Mouse (Mus musculus) embryonic facial prominence, embryonic 11.5 days (tissue): ENCODE data around the gene Dennd2a. TPM values are rescaled to one million over a fixed set of nuclear protein-coding genes. Genes with fewer than 3 reads are reported as not detected.

Experiments
- ATAC-seq: fragments of 200-750 bp; cut with Nextera tagmentation; replicated peaks from 2 replicates; pipeline ENCODE4 v1.8.0; 2017; ENCODE audit warnings: low read depth; ENCODE audit not compliant: insufficient number of reproducible peaks, low FRiP score, low TSS enrichment
- DNase-seq: peaks from one replicate; pipeline ENCODE4 v3.0.0-alpha.2; 2015; ENCODE audit warnings: low spot score
- H3K27ac ChIP-seq: fragments of 300-500 bp; sonication (generic); replicated peaks from 2 replicates; pipeline ENCODE4 v1.5.1; 2014; ENCODE audit warnings: mild to moderate bottlenecking, low read depth, low read length, control low read depth
- H3K27me3 ChIP-seq: fragments of 300-500 bp; sonication (generic); 2 replicates; pipeline ENCODE4 v1.6.1; 2014; ENCODE audit warnings: mild to moderate bottlenecking, low read length, moderate library complexity, mixed read lengths; ENCODE audit not compliant: control insufficient read depth, insufficient read depth
- H3K36me3 ChIP-seq: fragments of 300-500 bp; sonication (generic); replicated peaks from 2 replicates; pipeline ENCODE4 v1.6.1; 2014; ENCODE audit warnings: low read depth, mild to moderate bottlenecking, low read length, moderate library complexity, mixed read lengths; ENCODE audit not compliant: control insufficient read depth, insufficient read depth
- H3K4me1 ChIP-seq: fragments of 300-500 bp; sonication (generic); 2 replicates; pipeline ENCODE4 v1.6.1; 2014; ENCODE audit warnings: low read length, mixed read lengths; ENCODE audit not compliant: control insufficient read depth, insufficient read depth
- H3K4me2 ChIP-seq: fragments of 300-500 bp; sonication (generic); 2 replicates; pipeline ENCODE4 v1.6.1; 2014; ENCODE audit warnings: low read depth, mild to moderate bottlenecking, control low read depth, low read length, moderate library complexity
- H3K4me3 ChIP-seq: fragments of 300-500 bp; sonication (generic); 2 replicates; pipeline ENCODE4 v1.5.1; 2014; ENCODE audit warnings: low read depth, low read length, control low read depth
- H3K9ac ChIP-seq: fragments of 300-500 bp; sonication (generic); replicated peaks from 2 replicates; pipeline ENCODE4 v1.6.1; 2014; ENCODE audit warnings: mild to moderate bottlenecking, control low read depth, low read length
- H3K9me3 ChIP-seq: fragments of 300-500 bp; sonication (generic); replicated peaks from 2 replicates; pipeline ENCODE4 v1.6.1; 2016; ENCODE audit warnings: mild to moderate bottlenecking, low read length, inconsistent platforms, mixed read lengths; ENCODE audit not compliant: control insufficient read depth
- WGBS: fragments of 180-500 bp; shearing (Covaris S2); extraction: QIAGEN DNeasy Blood & Tissue Kit; methylation state at CpG from one replicate; pipeline ENCODE4 v1.1.7; 2014; 5-methylcytosine and 5-hydroxymethylcytosine counted together
- polyA plus RNA-seq: library from polyadenylated mRNA; unstranded; fragments of >200 nt; fragmentation: Nextera tagmentation; extraction: Ambion mirVana; gene quantifications from 2 replicates; pipeline ENCODE4 v1.2.1, GENCODE M21; 2014

Gene Dennd2a
- polyA plus RNA-seq, 1 experiment from 2014 or later: 27.4 TPM

DNA sequence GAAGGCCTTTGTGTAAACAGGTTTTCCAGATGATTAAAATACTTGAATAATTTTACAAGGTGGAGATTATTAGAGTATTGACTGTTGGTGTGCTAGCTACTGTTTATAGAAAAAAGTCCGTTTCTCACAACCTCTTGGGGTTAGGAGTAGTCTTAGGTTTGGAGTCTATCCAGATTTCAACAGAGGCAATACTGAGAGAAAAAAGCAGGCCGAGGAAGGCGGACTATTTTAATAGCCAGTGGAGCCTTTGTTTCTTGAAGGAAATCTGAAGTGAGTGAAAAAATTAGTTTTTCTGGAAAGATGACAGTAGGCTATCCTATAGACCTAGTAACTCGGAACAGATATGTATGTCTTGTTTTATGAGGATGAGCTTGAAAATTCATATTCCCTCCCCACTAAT lies 33.8 kb upstream of the Dennd2a start:
- DNase-seq (no peak), ATAC-seq (no peak)
- Histone ChIP-seq H3K4me1 (no peaks in the 10 kb centered on the region), H3K9me3 (no peaks in the 10 kb centered on the region), H3K4me3 (no peak overlapping the region), H3K9ac (no peak overlapping the region), H3K27ac (no peak overlapping the region), H3K36me3 (no peaks in the 10 kb centered on the region; the same call in 1 of the 2 replicates), H3K4me2 (no peak overlapping the region), H3K27me3 (no peaks in the 10 kb centered on the region)
- 94% methylated on average over 4 of the region's 4 CpGs for WGBS

DNA sequence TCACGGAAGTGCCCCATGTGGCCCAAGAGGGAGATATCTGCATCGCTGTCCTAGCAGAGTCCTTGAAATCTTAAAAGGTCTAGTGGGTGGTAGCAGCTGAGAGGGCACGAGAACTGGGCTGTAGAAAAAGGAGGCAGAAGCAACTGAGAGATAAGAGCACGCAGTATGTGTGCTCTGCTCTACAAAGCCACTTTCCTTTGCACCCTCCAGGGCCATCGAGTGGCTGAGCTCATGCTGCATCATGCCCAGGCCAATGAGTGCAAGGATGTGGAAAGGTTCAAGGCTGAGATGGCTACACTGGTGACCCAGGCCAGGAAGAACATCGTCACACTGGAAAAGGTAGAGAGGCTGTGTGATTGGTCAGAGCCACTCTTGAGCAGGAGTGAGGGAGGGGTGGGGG lies 27.9 kb upstream of the Dennd2a start, which contains the start of gene Gm42420:
Gm42420 (plus strand) TSS at position 237 of the 400 bp plus-strand sequence.
- H3K27ac ChIP-seq: no peak within 1 kb of the TSS
- DNase-seq (no peak), ATAC-seq (no peak)
- no peak within 1 kb of the TSS for H3K9ac ChIP-seq
- no peak within 1 kb of the TSS for H3K4me2 ChIP-seq
- H3K27me3 ChIP-seq: no peaks in the 10 kb centered on the region
- no peaks in the 10 kb centered on the region; the same call in 1 of the 2 replicates for H3K36me3 ChIP-seq
- 88% methylated on average over 6 of the region's 6 CpGs for WGBS
- H3K4me3 ChIP-seq: no peak within 1 kb of the TSS
- H3K9me3 ChIP-seq: no peaks in the 10 kb centered on the region
- no peaks in the 10 kb centered on the region for H3K4me1 ChIP-seq

DNA sequence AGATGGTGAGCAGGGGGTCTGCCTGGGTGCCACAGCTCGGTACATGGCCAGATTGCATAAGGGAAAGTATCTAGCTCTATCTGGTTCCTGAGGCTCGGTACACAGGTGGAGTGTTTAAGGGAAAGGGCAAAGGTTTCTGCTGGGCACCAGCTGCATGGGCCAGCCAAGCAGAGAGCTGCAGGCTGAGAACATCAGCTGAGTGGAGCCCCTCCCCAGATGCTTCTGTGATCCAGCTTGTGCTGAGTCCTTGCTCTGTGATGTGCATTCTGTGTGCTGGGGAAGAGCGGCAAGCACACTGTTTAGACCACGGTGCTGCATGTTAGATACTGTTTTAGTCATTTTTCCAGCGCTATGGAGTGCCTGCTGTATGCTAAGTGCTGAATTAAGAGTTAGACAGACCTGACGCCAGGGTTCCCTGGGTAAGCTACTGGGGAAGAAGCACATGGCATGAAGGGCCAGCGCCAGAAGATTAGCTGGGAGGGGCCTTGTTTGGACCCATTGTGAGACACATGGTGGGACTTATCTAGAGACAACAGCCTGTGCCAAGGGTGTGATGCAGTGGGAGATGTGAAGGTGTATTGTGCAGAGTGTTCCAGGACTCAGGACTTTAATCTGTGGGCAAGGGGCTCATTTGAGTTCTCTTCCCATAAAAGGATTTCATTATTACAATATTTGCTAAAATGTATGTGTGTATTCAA lies 23.6 kb upstream of the Dennd2a start:
- no peaks in the 10 kb centered on the region for H3K9me3 ChIP-seq
- H3K27me3 ChIP-seq: no peaks in the 10 kb centered on the region
- H3K4me2 ChIP-seq: no peak overlapping the region
- H3K27ac ChIP-seq: no peak overlapping the region
- no peaks in the 10 kb centered on the region; the same call in 1 of the 2 replicates for H3K36me3 ChIP-seq
- DNase-seq: no peak
- H3K4me1 ChIP-seq: no peaks in the 10 kb centered on the region
- no peak overlapping the region for H3K9ac ChIP-seq
- H3K4me3 ChIP-seq: no peak overlapping the region
- ATAC-seq: no peak
- 82% methylated on average over 7 of the region's 7 CpGs for WGBS

DNA sequence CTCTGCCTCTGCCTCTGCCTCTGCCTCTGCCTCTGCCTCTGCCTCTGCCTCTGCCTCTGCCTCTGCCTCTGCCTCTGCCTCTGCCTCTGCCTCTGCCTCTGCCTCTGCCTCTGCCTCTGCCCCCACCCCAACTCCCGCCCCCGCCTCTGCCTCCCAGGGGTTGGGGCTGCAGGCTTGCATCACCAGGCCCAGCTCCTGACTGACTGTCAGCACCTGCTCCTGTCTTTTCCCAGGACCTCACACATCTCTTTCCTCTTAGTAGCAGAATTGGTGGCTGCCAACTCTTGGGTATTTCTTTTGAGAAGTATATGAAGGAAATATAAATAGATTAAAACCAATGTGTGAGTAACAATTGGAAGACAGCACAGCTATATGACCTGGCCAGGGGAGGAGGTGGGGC lies 22.9 kb upstream of the Dennd2a start:
- Histone ChIP-seq H3K27ac (no peak overlapping the region), H3K9me3 (no peaks in the 10 kb centered on the region), H3K36me3 (no peaks in the 10 kb centered on the region; the same call in 1 of the 2 replicates), H3K4me1 (no peaks in the 10 kb centered on the region), H3K4me2 (no peak overlapping the region), H3K4me3 (no peak overlapping the region), H3K9ac (no peak overlapping the region), H3K27me3 (no peaks in the 10 kb centered on the region)
- ATAC-seq (no peak), DNase-seq (no peak)
- 76% methylated on average over 2 of the region's 2 CpGs for WGBS

DNA sequence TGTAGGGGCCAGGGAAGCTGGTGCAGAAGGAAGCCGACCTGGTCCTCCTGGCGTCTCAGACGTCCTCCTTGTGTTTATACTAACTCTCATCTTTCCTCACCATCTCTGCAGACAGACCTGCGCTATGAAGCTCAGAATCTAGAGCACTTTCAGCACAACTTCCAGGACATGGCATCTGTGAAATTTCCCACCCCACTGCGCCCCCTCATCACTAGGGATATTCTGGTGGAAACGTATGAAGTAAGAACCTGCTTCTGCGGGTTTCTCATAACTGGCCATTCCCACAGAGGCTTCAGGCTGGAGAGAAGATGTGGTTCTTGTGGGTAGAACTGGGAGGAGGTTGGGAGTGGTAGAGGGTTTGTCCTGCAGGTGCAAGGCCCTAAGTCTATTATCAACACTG lies 21.9 kb upstream of the Dennd2a start:
- Histone ChIP-seq H3K27me3 (no peaks in the 10 kb centered on the region), H3K4me2 (no peak overlapping the region), H3K9ac (no peak overlapping the region), H3K9me3 (no peaks in the 10 kb centered on the region), H3K4me1 (peaks cover 2% of the 10 kb centered on the region; the same call in 1 of the 2 replicates), H3K27ac (no peak overlapping the region), H3K4me3 (no peak overlapping the region), H3K36me3 (no peaks in the 10 kb centered on the region; the same call in 1 of the 2 replicates)
- 85% methylated on average over 7 of the region's 7 CpGs for WGBS
- DNase-seq (no peak), ATAC-seq (no peak)

DNA sequence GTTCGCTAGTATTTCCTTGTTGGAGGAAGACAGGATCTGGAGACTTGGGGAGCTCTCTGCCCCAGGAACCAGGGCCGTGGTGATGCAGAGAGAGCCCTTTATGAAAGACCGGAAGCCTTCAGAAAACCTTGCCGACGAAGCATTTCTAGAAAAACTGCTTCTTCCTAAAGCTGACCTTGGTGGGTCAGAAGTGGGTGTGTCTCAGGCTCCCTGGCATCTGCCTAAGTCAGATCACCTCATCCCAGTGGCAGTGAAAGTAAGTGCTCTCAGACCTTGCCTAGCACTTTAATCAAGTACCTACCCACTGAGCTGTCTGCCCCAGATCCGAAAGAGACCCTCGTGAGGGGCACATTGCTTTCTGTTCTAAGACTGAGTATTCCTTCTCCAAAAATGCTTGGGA lies 17.3 kb upstream of the Dennd2a start:
- no peak overlapping the region; the same call in 1 of the 2 replicates for H3K9ac ChIP-seq
- no peaks in the 10 kb centered on the region for H3K9me3 ChIP-seq
- DNase-seq: no peak
- H3K36me3 ChIP-seq: no peaks in the 10 kb centered on the region; the same call in 1 of the 2 replicates
- ATAC-seq: no peak
- H3K27ac ChIP-seq: no peak overlapping the region
- WGBS: 56% methylated on average over 7 of the region's 7 CpGs
- peaks cover 3% of the 10 kb centered on the region; the same call in 1 of the 2 replicates for H3K4me1 ChIP-seq
- peak overlapping the region; percentile 59 for H3K4me2 ChIP-seq
- H3K27me3 ChIP-seq: no peaks in the 10 kb centered on the region
- H3K4me3 ChIP-seq: peak overlapping the region; percentile 87; the same call in 1 of the 2 replicates

DNA sequence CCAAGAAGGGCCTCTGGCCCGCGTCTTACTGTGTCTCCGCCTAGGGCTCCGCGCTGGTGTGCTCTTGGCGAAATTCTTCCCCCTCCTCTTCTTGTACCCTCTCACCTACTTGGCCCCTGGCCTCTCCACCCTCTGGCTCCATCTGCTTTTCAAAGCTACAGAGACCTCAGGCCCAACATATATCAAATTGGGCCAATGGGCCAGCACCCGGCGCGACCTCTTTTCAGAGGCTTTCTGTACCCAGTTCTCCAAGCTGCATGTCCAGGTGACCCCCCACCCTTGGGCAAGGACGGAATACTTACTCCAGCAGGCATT lies 16.8 kb upstream of the Dennd2a start:
- Histone ChIP-seq H3K4me1 (peaks cover 3% of the 10 kb centered on the region; the same call in 1 of the 2 replicates), H3K4me3 (peak overlapping the region; percentile 87), H3K9me3 (no peaks in the 10 kb centered on the region), H3K4me2 (peak overlapping the region; percentile 59), H3K27me3 (no peaks in the 10 kb centered on the region), H3K9ac (peak overlapping the region; percentile 85), H3K36me3 (no peaks in the 10 kb centered on the region; the same call in 1 of the 2 replicates), H3K27ac (no peak overlapping the region)
- no peak for DNase-seq
- peak; percentile 41 for ATAC-seq
- WGBS: 28% methylated on average over 10 of the region's 10 CpGs

DNA sequence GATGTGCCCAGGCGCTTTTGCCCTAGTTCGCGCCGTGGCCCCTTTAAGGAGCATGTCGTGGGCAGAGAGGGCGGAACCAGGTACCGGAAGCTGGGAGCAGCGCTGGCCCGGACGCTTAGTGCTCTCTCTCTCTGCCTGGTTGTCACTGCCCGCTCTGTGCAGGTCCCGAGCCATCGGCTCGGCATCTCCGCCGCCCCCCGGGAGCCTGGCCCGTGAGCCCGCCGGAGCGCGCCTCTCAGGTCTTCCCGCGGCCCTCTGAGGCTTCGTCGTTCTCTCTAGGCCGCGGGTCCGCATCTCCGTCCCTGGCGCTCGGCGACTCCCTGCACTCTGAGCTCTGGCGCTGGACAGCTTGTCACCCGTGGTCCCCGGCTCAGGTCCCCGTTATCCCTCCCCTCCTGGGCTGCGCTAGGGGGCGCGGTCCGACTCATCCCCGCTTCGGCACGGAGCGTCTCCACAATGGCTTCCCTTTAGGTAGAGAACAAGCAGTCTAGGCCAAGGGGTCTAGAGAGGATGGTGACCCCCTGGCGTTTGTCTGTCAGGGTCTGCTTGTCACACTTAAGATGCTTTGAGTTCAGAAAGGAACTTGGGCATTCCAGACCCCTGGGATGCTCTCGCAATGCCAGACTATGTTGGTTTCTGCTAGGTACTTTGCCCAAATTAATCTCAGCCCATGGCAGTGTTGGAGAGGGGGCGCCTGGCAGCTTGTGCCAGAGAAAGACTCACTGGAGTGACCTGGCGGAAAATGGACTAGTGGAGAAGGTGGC lies 16.3 kb upstream of the Dennd2a start, which contains the start of gene Adck2:
Adck2 (plus strand) TSS at position 83 of the 764 bp plus-strand sequence.
- Histone ChIP-seq H3K27ac (peak within 1 kb of the TSS; percentile 83), H3K9ac (peak within 1 kb of the TSS; percentile 85), H3K9me3 (no peaks in the 10 kb centered on the region), H3K4me2 (peak within 1 kb of the TSS; percentile 59), H3K27me3 (no peaks in the 10 kb centered on the region), H3K4me1 (peaks cover 3% of the 10 kb centered on the region; the same call in 1 of the 2 replicates), H3K4me3 (peak within 1 kb of the TSS; percentile 87), H3K36me3 (no peaks in the 10 kb centered on the region; the same call in 1 of the 2 replicates)
- DNase-seq (peak; percentile 89), ATAC-seq (peak; percentile 92)
- WGBS: under 1% methylated on average over 49 of the region's 49 CpGs
